ENCODE assay signal across 8 mouse cellular contexts in genomic region chr6:115994877-115995520, GRCm38 (mm10). TPM values are rescaled to one million over a fixed set of nuclear protein-coding genes. Genes with fewer than 3 reads are reported as not detected.
DNase-seq lines count a peak whose midpoint lies in the region; ATAC-seq and TF ChIP-seq lines count a peak whose summit lies in the region.

TSS of gene Plxnd1 (minus strand) at chr6:115995005.

- TF ChIP-seq POLR2A in olfactory bulb, adult 2 months (IDR thresholded peaks at IDR 0.05; ENCODE audit: insufficient read depth, low read depth, low read length): no peak

- peaks cover 26% of the 10 kb centered on the region for H3K27me3 ChIP-seq in lung, embryonic 15.5 days

- WGBS in lung, embryonic 15.5 days: under 1% methylated on average over 39 of the region's 51 CpGs
- 1% methylated on average over 34 of the region's 51 CpGs for WGBS in olfactory bulb, adult 2 months

- H3K9me3 ChIP-seq in lung, embryonic 15.5 days: no peaks in the 10 kb centered on the region

- peak within 1 kb of the TSS; percentile 86 for H3K4me2 ChIP-seq in lung, embryonic 15.5 days

- H3K9ac ChIP-seq in lung, embryonic 15.5 days: peak within 1 kb of the TSS; percentile 75

- peak; percentile 32 for ATAC-seq in frontal cortex, adult (ENCODE audit: low TSS enrichment)
- ATAC-seq in hematopoietic stem cell, adult 5-6 weeks (replicated peaks in 1 of 2; ENCODE audit: insufficient read depth in 1 of 2, low FRiP score in 2 of 2, low TSS enrichment in 1 of 2, low read depth in 1 of 2, poor library complexity in 2 of 2, severe bottlenecking in 2 of 2): peak; percentile 63 to 77
- ATAC-seq in lung, embryonic 15.5 days (ENCODE audit: borderline replicate concordance, extremely low read depth, low FRiP score, low TSS enrichment): peak; percentile 81

- peak within 1 kb of the TSS; percentile 60 for H3K4me3 ChIP-seq in lung, embryonic 15.5 days
- peak within 1 kb of the TSS; percentile 49 for H3K4me3 ChIP-seq in olfactory bulb, adult 2 months (ENCODE audit: insufficient read depth, low read depth, low read length)

- DNase-seq in MN1 (ENCODE audit: low spot score): peak; percentile 90
- DNase-seq in cerebellum, adult 9-10 months: peak; percentile 83
- DNase-seq in layer of hippocampus, adult 8-10 months (ENCODE audit: low spot score in 2 of 2): peak; percentile 61 to 75
- DNase-seq in thymus, adult 18-20 months: peak; percentile 85 to 89

- peaks cover 69% of the 10 kb centered on the region for H3K4me1 ChIP-seq in lung, embryonic 15.5 days
- H3K4me1 ChIP-seq in olfactory bulb, adult 2 months (ENCODE audit: control insufficient read depth, insufficient read depth, low read length): peaks cover 47% of the 10 kb centered on the region

- H3K36me3 ChIP-seq in lung, embryonic 15.5 days: no peaks in the 10 kb centered on the region

- peak within 1 kb of the TSS; percentile 95 for H3K27ac ChIP-seq in lung, embryonic 15.5 days
- H3K27ac ChIP-seq in olfactory bulb, adult 2 months (ENCODE audit: insufficient read depth, low read depth, low read length): no peak within 1 kb of the TSS

- no peak for TF ChIP-seq CTCF in olfactory bulb, adult 2 months (IDR thresholded peaks at IDR 0.05; ENCODE audit: insufficient read depth, low read depth, low read length)

RNA-seq across cellular contexts. Expression of gene Plxnd1, which starts in this region (rescaled TPM):
- total RNA-seq in hematopoietic stem cell, adult 5-6 weeks (2017): 12.4 and 35.3 TPM in 2 replicates
- 10 to 100 TPM; 17.9 to 35.6 (median 31.1) TPM for total RNA-seq in layer of hippocampus, adult 8-10 months (2022)
- polyA plus RNA-seq in lung, embryonic 15.5 days (2015; fragmentation: Nextera tagmentation; extraction: Ambion mirVana): 49.2 and 53.5 TPM in 2 replicates
- polyA plus RNA-seq in olfactory bulb, adult 2 months (2012; ENCODE audit: insufficient read depth, insufficient read length, low replicate concordance, missing spikeins): not detected in 2 replicates
